Mouse (Mus musculus) CH12.LX (cell line): ENCODE results near the gene Zfp609.
"Not testable (repeated sequence)": the region's sequence is repeated elsewhere in the genome, so short reads cannot be mapped to it uniquely, and the experiment has no call there.

Experiments used
- ELF1 ChIP-seq: IDR thresholded peaks from 2 replicates; pipeline ENCODE4 v1.6.1; 2014; ENCODE audit warnings: low read depth, mild to moderate bottlenecking, inconsistent platforms, low read length, improper control_type of control experiment
- EP300 ChIP-seq: IDR thresholded peaks from 2 replicates; pipeline ENCODE4 v1.6.1; 2011; ENCODE audit warnings: low read length, improper control_type of control experiment
- POLR2A ChIP-seq: IDR thresholded peaks from 2 replicates; pipeline ENCODE4 v1.6.1; 2011; ENCODE audit warnings: low read depth, mild to moderate bottlenecking, improper control_type of control experiment, low read length
- TBP ChIP-seq: conservative IDR thresholded peaks from 2 replicates; pipeline ENCODE4 v1.6.1; 2011; ENCODE audit warnings: low read depth, low read length, improper control_type of control experiment
- ZNF384 ChIP-seq: IDR thresholded peaks from 2 replicates; pipeline ENCODE4 v1.6.1; 2012; ENCODE audit warnings: low read depth, low read length, improper control_type of control experiment, inconsistent platforms

GRCm38 (mm10) chr9:65779619-65780018 is 47.7 kb downstream of the Zfp609 start:
- TF ChIP-seq ELF1, POLR2A, TBP, EP300, ZNF384: not testable (repeated sequence)
